Mouse (Mus musculus): Measurements from ENCODE around the gene Extl1.
A peak's percentile ranks its signal among the peaks of the same experiment; 100 is the strongest.
"Not testable (repeated sequence)": the region's sequence is repeated elsewhere in the genome, so short reads cannot be mapped to it uniquely, and the experiment has no call there.

The Extl1 gene

GRCm38 (mm10) chr4:134351329-134352260, 32.1 kb downstream of the Extl1 start:
- DNase-seq (ENCODE audit: low spot score) = no peak

- DNase-seq (ENCODE audit: low spot score) = no peak
Measured at GRCm38 (mm10) chr4:134350641-134351040, 33.0 kb downstream of the Extl1 start.

GRCm38 (mm10) chr4:134349829-134350228, 33.8 kb downstream of the Extl1 start:
- no peak for DNase-seq (ENCODE audit: low spot score)

- DNase-seq (ENCODE audit: low spot score) = no peak
Measured at GRCm38 (mm10) chr4:134348545-134348944, 35.1 kb downstream of the Extl1 start.

- no peak for DNase-seq (ENCODE audit: low spot score)
Measured at GRCm38 (mm10) chr4:134348078-134348477, 35.6 kb downstream of the Extl1 start.

GRCm38 (mm10) chr4:134345802-134346201, 37.8 kb downstream of the Extl1 start:
- no peak for DNase-seq (ENCODE audit: low spot score)

- no peak for DNase-seq (ENCODE audit: low spot score)
Measured at GRCm38 (mm10) chr4:134344620-134345019, 39.0 kb downstream of the Extl1 start.

GRCm38 (mm10) chr4:134343071-134344031, 40.3 kb downstream of the Extl1 start, which contains the start of gene Slc30a2:
Gene Slc30a2 (plus strand): TSS chr4:134343181.
- peak; percentile 30 for DNase-seq (ENCODE audit: low spot score)

- DNase-seq (ENCODE audit: low spot score) = no peak
Measured at GRCm38 (mm10) chr4:134342213-134342779, 41.4 kb downstream of the Extl1 start.

- DNase-seq (ENCODE audit: low spot score) = not testable (repeated sequence)
Measured at GRCm38 (mm10) chr4:134341231-134341630, 42.4 kb downstream of the Extl1 start.

GRCm38 (mm10) chr4:134330281-134330680, 53.4 kb downstream of the Extl1 start:
- no peak for DNase-seq (ENCODE audit: low spot score)

- no peak for DNase-seq (ENCODE audit: low spot score)
Measured at GRCm38 (mm10) chr4:134328832-134329231, 54.8 kb downstream of the Extl1 start.

GRCm38 (mm10) chr4:134328151-134328550, 55.5 kb downstream of the Extl1 start:
- no peak for DNase-seq (ENCODE audit: low spot score)

GRCm38 (mm10) chr4:134326859-134327530, 56.7 kb downstream of the Extl1 start:
- DNase-seq (ENCODE audit: low spot score) = no peak

GRCm38 (mm10) chr4:134324655-134325054, 59.0 kb downstream of the Extl1 start:
- DNase-seq (ENCODE audit: low spot score) = no peak

- no peak for DNase-seq (ENCODE audit: low spot score)
Measured at GRCm38 (mm10) chr4:134321524-134321923, 62.1 kb downstream of the Extl1 start.

GRCm38 (mm10) chr4:134319674-134320073, 64.0 kb downstream of the Extl1 start:
- DNase-seq (ENCODE audit: low spot score) = no peak

- no peak for DNase-seq (ENCODE audit: low spot score)
Measured at GRCm38 (mm10) chr4:134319074-134319473, 64.6 kb downstream of the Extl1 start.

GRCm38 (mm10) chr4:134316390-134316789, 67.3 kb downstream of the Extl1 start:
- DNase-seq (ENCODE audit: low spot score) = no peak

- DNase-seq (ENCODE audit: low spot score) = no peak
Measured at GRCm38 (mm10) chr4:134315470-134315869, 68.2 kb downstream of the Extl1 start.

GRCm38 (mm10) chr4:134314876-134315275, 68.8 kb downstream of the Extl1 start, which contains the start of gene Trim63:
Gene Trim63 (plus strand): TSS chr4:134315120.
- no peak for DNase-seq (ENCODE audit: low spot score)
